Mouse (Mus musculus): ENCODE results near the gene Hrasls5. TPM values are rescaled to one million over a fixed set of nuclear protein-coding genes. Genes with fewer than 3 reads are reported as not detected.

Hrasls5 gene
- polyA plus RNA-seq, 1 experiment: 0.21 TPM

DNA sequence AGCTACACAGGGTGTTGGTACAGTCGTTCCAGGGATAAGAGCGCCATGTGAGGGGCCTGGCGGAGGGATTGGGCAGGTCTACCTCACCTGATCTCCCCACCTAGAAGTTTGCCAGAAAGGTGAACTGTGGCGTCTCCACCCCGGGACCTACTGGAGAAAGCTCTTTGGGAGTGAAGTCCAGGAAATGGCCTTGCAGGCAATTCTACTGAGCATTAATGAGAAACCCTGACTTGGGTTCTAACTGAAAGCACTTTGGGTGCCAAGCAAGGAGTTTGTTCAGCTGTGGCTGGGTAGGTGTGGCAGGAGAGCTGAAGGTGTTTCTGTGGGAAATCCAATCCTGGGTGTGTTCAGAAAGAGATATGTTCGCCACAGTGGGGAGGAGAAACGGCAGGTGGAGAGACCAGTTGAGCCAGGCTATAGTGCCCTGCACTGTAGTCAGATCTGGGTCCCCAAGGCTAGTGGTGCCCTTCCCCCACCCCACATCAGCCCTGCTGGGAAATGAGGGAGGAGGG, 4.6 kb upstream of the Hrasls5 start:
- WGBS: 83% methylated on average over 7 of the region's 7 CpGs
- no peak overlapping the region for H3K27ac ChIP-seq (ENCODE audit: insufficient read depth, low read length)
- no peak for DNase-seq
- no peaks in the 10 kb centered on the region; the same call in 1 of the 2 replicates for H3K27me3 ChIP-seq (ENCODE audit: control insufficient read depth, insufficient read depth, low read length)
- H3K4me3 ChIP-seq (replicated peaks; ENCODE audit: insufficient read depth, low read depth, low read length): no peak overlapping the region
- H3K4me1 ChIP-seq (ENCODE audit: control insufficient read depth, insufficient read depth, low read length): peaks cover 17% of the 10 kb centered on the region
- TF ChIP-seq CTCF (IDR thresholded peaks at IDR 0.05; ENCODE audit: borderline replicate concordance, insufficient read depth, low read depth, low read length) (no peak), POLR2A (IDR thresholded peaks at IDR 0.05; ENCODE audit: borderline replicate concordance, insufficient read depth, low read length) (no peak)

- TF ChIP-seq CTCF (IDR thresholded peaks at IDR 0.05; ENCODE audit: borderline replicate concordance, insufficient read depth, low read depth, low read length): no peak
- no peak for TF ChIP-seq POLR2A (IDR thresholded peaks at IDR 0.05; ENCODE audit: borderline replicate concordance, insufficient read depth, low read length)
- DNase-seq: no peak
- WGBS: 81% methylated on average over 7 of the region's 7 CpGs
- H3K4me1 ChIP-seq (ENCODE audit: control insufficient read depth, insufficient read depth, low read length): 0 out of 2 replicates have a peak, but pooled peaks cover 6% of the 10 kb centered on the region
- H3K4me3 ChIP-seq (replicated peaks; ENCODE audit: insufficient read depth, low read depth, low read length): no peak overlapping the region
- no peak overlapping the region for H3K27ac ChIP-seq (ENCODE audit: insufficient read depth, low read length)
- H3K27me3 ChIP-seq (ENCODE audit: control insufficient read depth, insufficient read depth, low read length): no peaks in the 10 kb centered on the region; the same call in 1 of the 2 replicates
Observed at GRCm38 (mm10) chr19:7613151-7613550, 810 bp downstream of the Hrasls5 start.

GRCm38 (mm10) chr19:7616231-7616930, 4.0 kb downstream of the Hrasls5 start:
- TF ChIP-seq POLR2A (IDR thresholded peaks at IDR 0.05; ENCODE audit: borderline replicate concordance, insufficient read depth, low read length): no peak
- TF ChIP-seq CTCF (IDR thresholded peaks at IDR 0.05; ENCODE audit: borderline replicate concordance, insufficient read depth, low read depth, low read length): no peak
- 59% methylated on average over 5 of the region's 5 CpGs for WGBS
- 0 out of 2 replicates have a peak, but pooled peaks cover 6% of the 10 kb centered on the region for H3K4me1 ChIP-seq (ENCODE audit: control insufficient read depth, insufficient read depth, low read length)
- no peak overlapping the region for H3K4me3 ChIP-seq (replicated peaks; ENCODE audit: insufficient read depth, low read depth, low read length)
- no peaks in the 10 kb centered on the region; the same call in 1 of the 2 replicates for H3K27me3 ChIP-seq (ENCODE audit: control insufficient read depth, insufficient read depth, low read length)
- H3K27ac ChIP-seq (ENCODE audit: insufficient read depth, low read length): no peak overlapping the region
- no peak for DNase-seq

DNA sequence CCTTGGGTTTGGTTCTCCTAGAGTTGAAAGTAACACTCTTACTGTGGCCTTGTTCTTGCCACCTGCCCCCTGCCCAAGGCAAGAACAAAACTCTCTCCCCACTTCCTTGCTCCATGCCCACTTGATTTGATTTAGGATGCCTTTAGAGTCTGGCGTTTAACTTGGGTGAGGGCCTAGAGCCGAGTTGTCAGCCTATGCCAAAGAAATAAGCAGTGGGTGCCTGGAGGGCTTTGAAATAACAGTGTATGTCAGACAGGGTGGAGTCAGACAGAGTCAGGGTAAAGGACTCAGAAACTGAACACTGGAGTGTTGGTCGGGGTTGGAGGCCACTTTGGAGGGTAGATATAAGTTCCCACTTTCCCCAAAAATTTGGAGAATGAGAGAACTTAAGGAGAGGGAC, 4.7 kb downstream of the Hrasls5 start:
- no peak overlapping the region for H3K27ac ChIP-seq (ENCODE audit: insufficient read depth, low read length)
- TF ChIP-seq CTCF (IDR thresholded peaks at IDR 0.05; ENCODE audit: borderline replicate concordance, insufficient read depth, low read depth, low read length) (no peak), POLR2A (IDR thresholded peaks at IDR 0.05; ENCODE audit: borderline replicate concordance, insufficient read depth, low read length) (no peak)
- H3K4me1 ChIP-seq (ENCODE audit: control insufficient read depth, insufficient read depth, low read length): 0 out of 2 replicates have a peak, but pooled peaks cover 6% of the 10 kb centered on the region
- no peaks in the 10 kb centered on the region; the same call in 1 of the 2 replicates for H3K27me3 ChIP-seq (ENCODE audit: control insufficient read depth, insufficient read depth, low read length)
- WGBS: 33% methylated on average over 3 of the region's 3 CpGs
- H3K4me3 ChIP-seq (replicated peaks; ENCODE audit: insufficient read depth, low read depth, low read length): no peak overlapping the region
- no peak for DNase-seq

DNA sequence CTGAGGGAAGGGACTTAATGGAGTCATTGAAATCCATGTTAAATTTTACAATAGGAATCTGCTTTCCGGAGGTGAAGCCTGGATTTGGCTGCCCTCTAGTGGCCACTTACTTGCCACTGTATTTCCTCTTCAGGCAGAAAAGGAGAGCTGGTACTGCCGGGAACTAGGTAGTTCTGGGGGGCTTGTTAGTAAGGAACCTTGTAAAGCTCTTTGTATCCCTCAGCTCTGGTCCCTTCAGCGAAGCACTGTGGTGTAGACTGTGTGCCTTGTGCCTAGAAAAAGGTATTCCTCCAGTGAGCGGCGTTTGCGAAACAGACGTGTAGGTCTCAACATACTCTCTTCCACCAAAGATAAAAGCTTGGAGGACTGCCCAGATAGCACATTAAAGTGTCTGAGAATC, 5.4 kb downstream of the Hrasls5 start:
- Histone ChIP-seq H3K27ac (ENCODE audit: insufficient read depth, low read length) (no peak overlapping the region), H3K27me3 (ENCODE audit: control insufficient read depth, insufficient read depth, low read length) (no peaks in the 10 kb centered on the region), H3K4me3 (replicated peaks; ENCODE audit: insufficient read depth, low read depth, low read length) (no peak overlapping the region), H3K4me1 (ENCODE audit: control insufficient read depth, insufficient read depth, low read length) (no peaks in the 10 kb centered on the region)
- 36% methylated on average over 7 of the region's 7 CpGs for WGBS
- TF ChIP-seq POLR2A (IDR thresholded peaks at IDR 0.05; ENCODE audit: borderline replicate concordance, insufficient read depth, low read length) (no peak), CTCF (IDR thresholded peaks at IDR 0.05; ENCODE audit: borderline replicate concordance, insufficient read depth, low read depth, low read length) (peak; percentile 72)
- peak; percentile 38 to 42 for DNase-seq

GRCm38 (mm10) chr19:7633021-7633420, 20.7 kb downstream of the Hrasls5 start:
- Histone ChIP-seq H3K4me1 (ENCODE audit: control insufficient read depth, insufficient read depth, low read length) (no peaks in the 10 kb centered on the region), H3K27ac (ENCODE audit: insufficient read depth, low read length) (no peak overlapping the region), H3K27me3 (ENCODE audit: control insufficient read depth, insufficient read depth, low read length) (no peaks in the 10 kb centered on the region), H3K4me3 (replicated peaks; ENCODE audit: insufficient read depth, low read depth, low read length) (no peak overlapping the region)
- DNase-seq: no peak
- no peak for TF ChIP-seq CTCF (IDR thresholded peaks at IDR 0.05; ENCODE audit: borderline replicate concordance, insufficient read depth, low read depth, low read length)
- no peak for TF ChIP-seq POLR2A (IDR thresholded peaks at IDR 0.05; ENCODE audit: borderline replicate concordance, insufficient read depth, low read length)

DNA sequence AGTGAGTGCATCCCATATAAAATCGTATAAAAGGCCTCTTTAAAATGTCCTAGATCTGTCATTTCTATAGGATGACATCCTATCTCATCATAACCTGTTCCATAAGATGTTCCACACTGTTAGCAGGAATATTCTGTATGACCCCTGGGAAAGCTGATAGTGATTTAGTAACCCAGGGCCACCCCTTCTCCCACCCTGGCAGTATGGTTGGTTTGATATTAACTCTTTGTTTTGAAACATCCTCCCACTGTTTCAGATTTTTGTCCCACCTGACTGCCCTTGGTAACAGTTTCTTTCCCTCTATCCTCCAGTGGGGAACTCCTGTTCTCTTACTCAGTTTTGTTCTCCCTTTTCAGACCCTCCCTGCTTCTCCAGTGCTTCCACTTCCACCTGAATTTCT, 21.4 kb downstream of the Hrasls5 start:
- Histone ChIP-seq H3K4me3 (replicated peaks; ENCODE audit: insufficient read depth, low read depth, low read length) (no peak overlapping the region), H3K4me1 (ENCODE audit: control insufficient read depth, insufficient read depth, low read length) (no peaks in the 10 kb centered on the region), H3K27ac (ENCODE audit: insufficient read depth, low read length) (no peak overlapping the region), H3K27me3 (ENCODE audit: control insufficient read depth, insufficient read depth, low read length) (no peaks in the 10 kb centered on the region)
- DNase-seq: no peak
- no peak for TF ChIP-seq CTCF (IDR thresholded peaks at IDR 0.05; ENCODE audit: borderline replicate concordance, insufficient read depth, low read depth, low read length)
- TF ChIP-seq POLR2A (IDR thresholded peaks at IDR 0.05; ENCODE audit: borderline replicate concordance, insufficient read depth, low read length): no peak
- WGBS: 66% methylated on average over 1 of the region's 1 CpGs

Measured in cerebellum, adult 2 months (tissue).